Mouse (Mus musculus) lung, adult 2 months (tissue): Measurements from ENCODE around the gene Phgr1. TPM values are rescaled to one million over a fixed set of nuclear protein-coding genes. Genes with fewer than 3 reads are reported as not detected.

ENCODE experiments used
- DNase-seq: peaks from one replicate; pipeline ENCODE4 v3.0.0; 2022
- H3K4me1 ChIP-seq: fragments of 200-500 bp; 2 replicates; pipeline ENCODE4 v1.6.1; 2011; ENCODE audit warnings: low read length; ENCODE audit not compliant: control insufficient read depth, insufficient read depth
- H3K4me3 ChIP-seq: fragments of 200-500 bp; replicated peaks from 2 replicates; pipeline ENCODE3; 2011; ENCODE audit warnings: low read depth, mild to moderate bottlenecking, control low read depth, low read length; ENCODE audit errors: extremely low read depth
- CTCF ChIP-seq: fragments of 200-500 bp; IDR thresholded peaks from 2 replicates; pipeline ENCODE4 v1.5.1; 2011; ENCODE audit warnings: mild to moderate bottlenecking, low read length, control low read depth; ENCODE audit not compliant: insufficient read depth
- POLR2A ChIP-seq: fragments of 200-500 bp; IDR thresholded peaks from 2 replicates; pipeline ENCODE4 v1.6.1; 2011; ENCODE audit warnings: low read depth, mild to moderate bottlenecking, control low read depth, low read length, borderline replicate concordance; ENCODE audit errors: extremely low read depth
- WGBS: fragments of 180-500 bp; shearing (Covaris S2); methylation state at CpG from one replicate; pipeline ENCODE4 v1.1.7; 2018; 5-methylcytosine and 5-hydroxymethylcytosine counted together
- polyA plus RNA-seq: library from polyadenylated mRNA; depleted of rRNA; stranded (reverse); fragments of >200 nt; gene quantifications from 2 replicates; pipeline ENCODE4 v1.2.3, GENCODE M21; 2012; rRNA removed

The Phgr1 gene
- polyA plus RNA-seq, 1 experiment: 2.2 TPM

- H3K4me3 ChIP-seq: no peak overlapping the region
- 23% methylated on average over 3 of the region's 3 CpGs for WGBS
- no peak for TF ChIP-seq CTCF
- no peak for TF ChIP-seq POLR2A
- H3K4me1 ChIP-seq: peaks cover 4% of the 10 kb centered on the region; the same call in 1 of the 2 replicates
- DNase-seq: no peak
Measured at GRCm38 (mm10) chr2:118805756-118806155, 33.2 kb downstream of the Phgr1 start.

DNA sequence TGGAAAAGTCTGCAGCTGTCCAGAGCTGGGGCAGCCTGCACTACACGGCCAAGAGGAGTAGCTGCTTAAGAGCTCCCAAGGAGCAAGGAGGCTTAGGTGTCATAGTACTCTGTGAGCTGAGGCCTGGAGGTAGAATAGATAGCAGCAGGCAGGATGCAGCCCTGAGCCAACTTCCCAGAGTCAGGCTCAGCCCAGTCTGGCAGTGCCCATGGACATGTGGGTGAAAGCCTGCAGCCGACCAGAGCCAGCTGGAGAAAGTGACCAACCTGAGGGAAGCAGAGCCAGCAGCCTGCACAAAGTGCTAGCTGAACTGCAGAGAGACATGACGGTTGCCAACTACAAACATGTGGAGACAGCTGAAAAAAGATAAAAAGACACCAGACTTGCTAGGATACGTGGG is 34.3 kb downstream of the Phgr1 start:
- peaks cover 4% of the 10 kb centered on the region; the same call in 1 of the 2 replicates for H3K4me1 ChIP-seq
- 54% methylated on average over 4 of the region's 4 CpGs for WGBS
- TF ChIP-seq POLR2A: no peak
- TF ChIP-seq CTCF: no peak
- no peak for DNase-seq
- no peak overlapping the region for H3K4me3 ChIP-seq

- no peak for DNase-seq
- no peak overlapping the region for H3K4me3 ChIP-seq
- 57% methylated on average over 2 of the region's 2 CpGs for WGBS
- TF ChIP-seq POLR2A (no peak), CTCF (no peak)
- peaks cover 7% of the 10 kb centered on the region for H3K4me1 ChIP-seq
Measured at GRCm38 (mm10) chr2:118810861-118811260, 38.3 kb downstream of the Phgr1 start.

DNA sequence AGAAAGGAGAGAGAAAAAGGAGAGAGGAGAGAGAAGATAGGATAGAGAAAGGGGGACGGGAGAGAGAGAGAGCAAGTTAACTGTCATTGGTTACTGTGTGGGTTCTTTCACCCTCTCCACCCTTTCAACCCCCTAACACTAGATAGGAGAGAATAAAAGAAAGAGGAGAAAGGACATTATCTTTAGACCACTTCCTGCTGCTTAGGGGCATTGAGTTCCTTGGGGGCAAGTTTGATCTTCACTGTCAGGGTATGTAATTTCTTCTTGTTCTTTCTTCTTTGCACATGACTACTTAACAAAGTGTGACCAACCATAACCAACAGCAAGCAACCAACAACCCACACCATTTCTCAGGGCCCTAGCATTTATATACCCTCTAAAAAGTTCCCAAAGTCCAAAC is 40.2 kb downstream of the Phgr1 start:
- Histone ChIP-seq H3K4me3 (no peak overlapping the region), H3K4me1 (peaks cover 3% of the 10 kb centered on the region)
- no peak for DNase-seq
- TF ChIP-seq POLR2A: no peak
- TF ChIP-seq CTCF: no peak
- 83% methylated on average over 1 of the region's 1 CpGs for WGBS

DNA sequence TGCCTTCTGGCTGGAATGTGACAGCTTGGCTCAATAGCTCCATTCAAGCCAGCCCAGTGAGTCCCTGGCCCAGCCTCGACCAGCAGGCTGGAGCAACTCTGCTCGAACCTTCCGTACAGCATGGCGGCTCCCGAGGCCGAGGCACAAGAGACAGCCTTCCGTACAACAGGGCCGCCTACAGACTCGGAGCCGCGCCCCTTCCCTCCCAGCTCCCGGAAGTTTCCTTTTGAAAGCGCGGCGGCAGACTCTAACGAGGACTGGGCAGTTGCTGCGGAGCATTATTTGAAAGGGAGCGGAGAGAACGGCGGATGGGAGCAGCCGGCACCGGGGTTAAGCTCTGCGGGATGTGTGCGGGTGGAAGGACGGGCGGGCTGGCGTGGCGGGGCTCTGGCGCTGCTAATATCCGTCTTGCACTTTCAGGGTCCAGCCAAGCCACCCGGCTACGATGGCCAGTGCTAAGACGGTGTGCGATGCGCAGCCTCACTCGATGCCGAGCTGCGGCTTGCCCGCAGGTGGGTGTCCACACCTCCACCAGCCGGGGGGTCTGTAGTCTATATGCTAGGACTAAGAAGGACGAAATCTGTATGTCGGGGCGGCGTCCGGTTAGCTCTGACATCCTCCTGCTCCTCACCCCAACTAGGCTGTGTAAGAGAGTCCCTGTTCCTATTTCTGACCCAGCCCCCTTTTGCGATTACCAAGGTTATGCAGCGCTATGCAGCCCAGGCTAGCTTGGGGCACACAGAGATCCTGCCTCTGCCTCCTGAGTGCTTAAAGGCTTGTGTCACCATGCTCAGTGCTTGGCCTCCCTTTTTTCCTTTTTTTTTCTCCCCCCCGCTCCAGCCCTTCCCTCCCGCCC is 41.6 kb downstream of the Phgr1 start, which contains the start of gene Knstrn:
Knstrn (plus strand) TSS at position 23 of the 856 bp plus-strand sequence.
- no peak for TF ChIP-seq CTCF
- no peak for TF ChIP-seq POLR2A
- under 1% methylated on average over 49 of the region's 49 CpGs for WGBS
- Histone ChIP-seq H3K4me1 (peaks cover 3% of the 10 kb centered on the region), H3K4me3 (peak within 1 kb of the TSS; percentile 79)
- DNase-seq: peak; percentile 84

- 89% methylated on average over 5 of the region's 5 CpGs for WGBS
- Histone ChIP-seq H3K4me1 (no peaks in the 10 kb centered on the region), H3K4me3 (no peak overlapping the region)
- no peak for TF ChIP-seq CTCF
- no peak for TF ChIP-seq POLR2A
- no peak for DNase-seq
Measured at GRCm38 (mm10) chr2:118822800-118823199, 50.2 kb downstream of the Phgr1 start.

DNA sequence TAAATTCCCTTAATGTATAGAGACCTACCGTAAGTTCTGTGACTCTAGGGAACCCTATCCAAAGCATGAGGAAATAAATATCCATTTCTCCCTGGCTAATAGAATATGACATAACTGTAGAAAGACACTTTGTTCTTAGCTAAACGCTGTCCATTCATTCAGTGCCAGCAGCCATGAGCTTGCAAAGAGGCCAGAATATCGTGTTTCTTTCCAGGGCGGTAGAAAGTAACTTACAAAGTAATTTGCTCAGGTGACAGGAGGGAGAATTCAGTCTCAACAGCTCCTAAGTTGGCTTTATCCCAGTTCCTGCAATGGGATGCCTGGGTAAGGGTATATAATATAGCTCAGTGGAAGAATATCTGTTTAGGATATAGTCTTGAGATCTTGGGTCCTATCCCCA is 51.8 kb downstream of the Phgr1 start:
- DNase-seq: no peak
- TF ChIP-seq POLR2A: no peak
- no peak for TF ChIP-seq CTCF
- 93% methylated on average over 4 of the region's 4 CpGs for WGBS
- H3K4me3 ChIP-seq: no peak overlapping the region
- no peaks in the 10 kb centered on the region for H3K4me1 ChIP-seq

Other genes starting within 250 kb of the Phgr1 start
- gene Bmf, start 223.1 kb upstream of the Phgr1 start, polyA plus RNA-seq: 31.5 and 35.9 TPM in 2 replicates
- gene Bub1b, start 174.6 kb upstream of the Phgr1 start, polyA plus RNA-seq: 1.0 and 2.7 TPM in 2 replicates
- gene Pak6, start 109.5 kb upstream of the Phgr1 start, polyA plus RNA-seq: 8.2 and 11.8 TPM in 2 replicates
- 5.0 and 5.4 TPM in 2 replicates for gene Ankrd63, start 68.8 kb upstream of the Phgr1 start, polyA plus RNA-seq
- 11.8 and 15.2 TPM in 2 replicates for gene Plcb2, start 44.3 kb upstream of the Phgr1 start, polyA plus RNA-seq
- 18.1 and 23.5 TPM in 2 replicates for gene Inafm2, start 27.0 kb upstream of the Phgr1 start, polyA plus RNA-seq
- gene Ccdc9b, start 10.1 kb upstream of the Phgr1 start, polyA plus RNA-seq: 20.8 and 27.6 TPM in 2 replicates
- gene Disp2, start 7.0 kb downstream of the Phgr1 start, polyA plus RNA-seq: 5.8 and 9.2 TPM in 2 replicates
- 0.70 and 1.0 TPM in 2 replicates for gene Knstrn, start 41.2 kb downstream of the Phgr1 start, polyA plus RNA-seq
- gene Ivd, start 89.2 kb downstream of the Phgr1 start, polyA plus RNA-seq: 56.4 and 77.5 TPM in 2 replicates
- 18.7 and 21.0 TPM in 2 replicates for gene Bahd1, start 127.6 kb downstream of the Phgr1 start, polyA plus RNA-seq
- 22.3 and 28.4 TPM in 2 replicates for gene Chst14, start 153.7 kb downstream of the Phgr1 start, polyA plus RNA-seq